Comparison of ENCODE assay signal across 8 mouse cellular contexts in genomic region chr16:17276164-17277151, GRCm38 (mm10). TPM values are rescaled to one million over a fixed set of nuclear protein-coding genes. Genes with fewer than 3 reads are reported as not detected.
DNase-seq lines count a peak whose midpoint lies in the region; ATAC-seq and TF ChIP-seq lines count a peak whose summit lies in the region.

No protein-coding gene starts in this region.

- peaks cover 19% of the 10 kb centered on the region for H3K36me3 ChIP-seq in forebrain, embryonic 15.5 days

- WGBS in forebrain, embryonic 15.5 days: under 1% methylated on average over 62 of the region's 62 CpGs
- under 1% methylated on average over 61 of the region's 62 CpGs for WGBS in lung, adult 2 months

- peak; percentile 33; the same call in 1 of the 2 replicates for TF ChIP-seq POLR2A in lung, adult 2 months (IDR thresholded peaks at IDR 0.05; ENCODE audit: borderline replicate concordance, extremely low read depth, low read depth, low read length)

- intact Hi-C loops in heart, postnatal 25 days (cut with DNase I): loop anchor here (1.0 to 10.0 kb wide), 3 partner anchors 66 to 382 kb away; partner anchors contain the start of genes Ppm1f and Sdf2l1

- H3K4me3 ChIP-seq in forebrain, embryonic 15.5 days: peak overlapping the region; percentile 53
- H3K4me3 ChIP-seq in lung, adult 2 months (replicated peaks; ENCODE audit: extremely low read depth, low read depth, low read length): peak overlapping the region; percentile 82

- peak overlapping the region; percentile 94 for H3K4me2 ChIP-seq in forebrain, embryonic 15.5 days (replicated peaks)

- H3K4me1 ChIP-seq in forebrain, embryonic 15.5 days: peaks cover 22% of the 10 kb centered on the region
- peaks cover 12% of the 10 kb centered on the region; the same call in 1 of the 2 replicates for H3K4me1 ChIP-seq in lung, adult 2 months (ENCODE audit: control insufficient read depth, insufficient read depth, low read length)

- peak; percentile 56 for TF ChIP-seq CTCF in lung, adult 2 months (IDR thresholded peaks at IDR 0.05; ENCODE audit: insufficient read depth, low read length)

- peaks cover 26% of the 10 kb centered on the region; the same call in 1 of the 2 replicates for H3K27me3 ChIP-seq in forebrain, embryonic 15.5 days

- H3K27ac ChIP-seq in forebrain, embryonic 15.5 days (replicated peaks): peak overlapping the region; percentile 74

- peak; percentile 86 for ATAC-seq in forebrain, embryonic 15.5 days (replicated peaks)
- ATAC-seq in neutrophil, adult 5-6 weeks (ENCODE audit: extremely low read depth, insufficient number of reproducible peaks, low FRiP score, poor library complexity, severe bottlenecking): peak; percentile 91

- DNase-seq in ES-CJ7 (ENCODE audit: low read depth, low spot score): peak; percentile 96
- DNase-seq in cerebellum, adult 11 months: peak; percentile 86
- DNase-seq in heart, postnatal 25 days (ENCODE audit: low spot score): peak; percentile 81
- DNase-seq in layer of hippocampus, adult 18-20 months (ENCODE audit: low spot score in 2 of 2): peak; percentile 87 to 94
- peak; percentile 91 for DNase-seq in lung, adult 2 months
- DNase-seq in thymus, adult 18-20 months: peak; percentile 92 to 93

- no peaks in the 10 kb centered on the region for H3K9me3 ChIP-seq in forebrain, embryonic 15.5 days

- peak overlapping the region; percentile 55 for H3K9ac ChIP-seq in forebrain, embryonic 15.5 days (replicated peaks)

RNA-seq across cellular contexts. Expression of gene Tmem191c, which starts 0.6 kb away (rescaled TPM):
- polyA plus RNA-seq in forebrain, embryonic 15.5 days (2015; fragmentation: Nextera tagmentation; extraction: Ambion mirVana): 23.6 and 24.0 TPM in 2 replicates
- 1 to 10 TPM; 2.0 to 2.7 TPM for total RNA-seq in heart, postnatal 25 days (2021)
- total RNA-seq in layer of hippocampus, adult 18-20 months (2021): 100 to 1,000 TPM in 1 of 2 experiments, 10 to 100 TPM in 1; 82.4 to 100 TPM
- 7.0 and 8.6 TPM in 2 replicates for polyA plus RNA-seq in lung, adult 2 months (2012; rRNA removed)
- 11.0 and 13.0 TPM in 2 replicates for total RNA-seq in neutrophil, adult 5-6 weeks (2017)

RNA-seq across cellular contexts. Expression of gene Hic2, which starts 43.1 kb away (rescaled TPM):
- 8.6 and 8.8 TPM in 2 replicates for polyA plus RNA-seq in forebrain, embryonic 15.5 days (2015; fragmentation: Nextera tagmentation; extraction: Ambion mirVana)
- 1 to 10 TPM; 2.0 to 2.2 TPM for total RNA-seq in heart, postnatal 25 days (2021)
- 1 to 10 TPM; 4.9 to 6.0 TPM for total RNA-seq in layer of hippocampus, adult 18-20 months (2021)
- polyA plus RNA-seq in lung, adult 2 months (2012; rRNA removed): 2.0 and 2.2 TPM in 2 replicates
- 1.2 and 1.7 TPM in 2 replicates for total RNA-seq in neutrophil, adult 5-6 weeks (2017)

RNA-seq across cellular contexts. Expression of gene Serpind1, which starts 54.7 kb away (rescaled TPM):
- 1.0 and 1.8 TPM in 2 replicates for polyA plus RNA-seq in forebrain, embryonic 15.5 days (2015; fragmentation: Nextera tagmentation; extraction: Ambion mirVana)
- 1 to 10 TPM; 2.0 TPM for total RNA-seq in heart, postnatal 25 days (2021)
- under 1 TPM; 0.56 to 0.84 TPM for total RNA-seq in layer of hippocampus, adult 18-20 months (2021)
- polyA plus RNA-seq in lung, adult 2 months (2012; rRNA removed): 0.93 and 1.7 TPM in 2 replicates
- 0.35 TPM in 1 of 2 replicates, not detected in the other for total RNA-seq in neutrophil, adult 5-6 weeks (2017)

Comparison
In these comparisons a context has a peak if more than half of its experiments do, and no peak if none do; other contexts are left out.
1. Peak in every context shown above with its lines: DNase-seq, ATAC-seq, H3K4me3 ChIP-seq and H3K27ac ChIP-seq.